Mouse (Mus musculus) v-Abl transformed pro-B cells (cell line): Measurements from ENCODE around the gene Krtap12-1.

Source experiments
- in situ Hi-C, 2 experiments: fragments of 400-800 bp; cut with MboI; formaldehyde crosslinking; loops; one replicate each; pipeline ENCODE4 v1.15.1; 2025; ENCODE audit not compliant: unreplicated experiment in 2 of 2

Krtap12-1 gene

DNA sequence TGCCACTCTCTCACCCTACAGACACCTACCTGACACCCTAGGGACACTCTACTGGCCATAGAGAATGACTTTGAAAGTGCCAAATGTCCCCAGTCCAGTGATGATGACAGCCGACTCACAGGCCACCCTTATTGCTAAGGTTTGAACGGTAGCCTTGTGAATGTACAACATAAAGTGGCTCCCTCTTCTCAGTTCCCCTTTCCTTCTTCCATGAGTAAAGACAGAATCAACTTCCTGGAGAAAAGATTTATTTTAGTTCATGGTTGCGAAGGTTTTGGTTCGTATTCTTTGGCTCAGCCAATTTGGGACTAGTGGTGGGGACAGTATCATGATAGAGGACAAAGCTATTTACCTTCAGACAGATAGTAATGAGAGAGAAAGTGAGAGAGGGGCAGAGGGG lies 18.5 kb downstream of the Krtap12-1 start:
- in situ Hi-C loops, result no loop called here

DNA sequence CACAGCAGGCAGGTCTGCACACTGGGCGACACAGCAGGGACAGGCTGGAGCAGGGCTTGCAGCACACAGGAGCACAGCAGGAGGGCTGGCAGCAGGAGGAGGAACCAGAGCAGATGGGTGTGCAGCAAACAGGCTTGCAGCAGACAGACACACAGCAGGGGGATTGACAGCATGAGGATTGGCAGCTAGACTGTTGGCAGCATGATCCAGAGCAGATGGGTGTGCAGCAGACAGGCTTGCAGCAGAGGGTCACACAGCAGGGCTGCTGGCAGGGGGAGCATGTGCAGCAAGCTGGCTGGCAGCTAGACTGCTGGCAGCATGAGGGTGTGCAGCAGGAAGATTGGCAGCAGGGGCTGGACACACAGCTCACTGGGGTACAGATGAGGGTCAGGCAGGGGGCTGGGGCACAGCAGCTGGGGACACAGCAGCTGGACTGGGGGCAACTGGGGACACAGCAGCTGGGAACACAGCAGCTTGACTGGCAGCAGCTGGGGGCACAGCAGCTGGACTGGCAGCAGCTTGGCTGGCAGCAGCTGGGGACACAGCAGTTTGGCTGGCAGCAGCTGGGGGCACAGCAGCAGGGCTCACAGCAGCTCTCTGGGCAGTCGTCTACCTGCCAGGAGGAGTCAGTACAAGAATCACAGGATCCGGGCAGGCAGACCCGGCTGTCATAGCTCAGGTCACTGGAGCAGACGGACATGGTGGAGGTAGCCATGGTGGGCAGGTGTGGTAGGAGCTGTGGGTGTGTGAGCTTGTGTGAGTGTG lies 21.7 kb downstream of the Krtap12-1 start, which contains the start of gene Gm18596:
Gene Gm18596 (minus strand): TSS at position 715 of the 765 bp plus-strand sequence.
- in situ Hi-C loops, result loop anchor here (10.0 kb wide), 1 partner anchor 107 kb away; no protein-coding TSS in a partner anchor

DNA sequence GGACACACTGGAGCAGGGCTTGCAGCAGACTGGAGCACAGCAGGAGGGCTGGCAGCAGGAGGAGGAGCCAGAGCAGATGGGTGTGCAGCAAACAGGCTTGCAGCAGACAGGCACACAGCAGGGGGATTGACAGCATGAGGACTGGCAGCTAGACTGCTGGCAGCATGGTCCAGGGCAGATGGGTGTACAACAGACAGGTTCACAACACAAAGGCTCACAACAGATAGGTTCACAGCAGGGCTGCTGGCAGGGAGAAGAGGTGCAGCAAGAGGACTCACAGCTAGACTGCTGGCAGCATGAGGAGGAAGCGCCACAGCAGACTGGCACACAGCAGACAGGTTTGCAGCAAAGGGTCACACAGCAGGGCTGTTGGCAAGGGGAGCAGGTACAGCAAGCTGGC lies 30.3 kb downstream of the Krtap12-1 start:
- in situ Hi-C loops, result loop anchor here in 1 of 2 experiments (10.0 kb wide), 1 partner anchor 236 kb away; the partner anchor contains the start of gene Fam207a

DNA sequence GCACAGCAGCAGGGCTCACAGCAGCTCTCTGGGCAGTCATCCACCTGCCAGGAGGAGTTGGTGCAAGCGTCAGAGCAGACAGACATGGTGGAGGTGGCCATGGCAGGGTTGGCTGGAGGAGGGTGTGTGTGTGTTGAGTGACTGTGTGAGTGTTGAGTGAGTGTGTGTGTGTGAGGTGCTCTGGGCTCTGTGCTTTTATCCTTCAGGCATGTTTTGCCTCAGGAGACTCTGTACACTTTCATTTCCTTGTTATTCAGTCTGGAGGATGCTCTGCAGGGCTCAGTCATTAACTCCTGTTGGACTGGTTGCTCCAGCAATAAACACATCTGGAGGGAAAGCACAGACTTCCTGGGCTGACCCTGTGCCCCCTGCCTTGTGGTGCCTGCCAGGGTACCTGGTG lies 30.9 kb downstream of the Krtap12-1 start, which contains the start of gene Gm9736:
Gene Gm9736 (minus strand): TSS at position 101 of the 400 bp plus-strand sequence.
- in situ Hi-C loops, result loop anchor here in 1 of 2 experiments (10.0 kb wide), 1 partner anchor 236 kb away; the partner anchor contains the start of gene Fam207a

DNA sequence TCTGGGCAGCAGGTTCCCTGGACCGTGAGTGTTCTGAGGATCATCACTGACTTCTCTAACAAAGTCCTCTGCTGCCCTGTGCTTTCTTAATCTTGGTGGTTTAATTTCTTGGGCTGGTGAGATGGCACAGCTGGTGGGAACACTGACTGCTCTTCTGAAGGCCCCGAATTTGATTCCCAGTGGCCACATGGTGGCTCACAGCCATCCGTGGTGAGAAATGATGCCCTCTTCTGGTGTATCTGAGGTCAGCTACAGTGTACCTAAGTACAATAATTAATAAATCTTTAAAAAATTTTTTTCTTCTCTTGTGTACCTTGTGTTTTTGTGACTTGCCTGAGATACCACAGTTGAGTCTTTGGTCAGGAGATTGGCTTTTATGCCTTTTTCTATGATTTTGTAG lies 31.9 kb downstream of the Krtap12-1 start:
- in situ Hi-C loops, result loop anchor here in 1 of 2 experiments (10.0 kb wide), 1 partner anchor 238 kb away; the partner anchor contains the start of gene Fam207a

DNA sequence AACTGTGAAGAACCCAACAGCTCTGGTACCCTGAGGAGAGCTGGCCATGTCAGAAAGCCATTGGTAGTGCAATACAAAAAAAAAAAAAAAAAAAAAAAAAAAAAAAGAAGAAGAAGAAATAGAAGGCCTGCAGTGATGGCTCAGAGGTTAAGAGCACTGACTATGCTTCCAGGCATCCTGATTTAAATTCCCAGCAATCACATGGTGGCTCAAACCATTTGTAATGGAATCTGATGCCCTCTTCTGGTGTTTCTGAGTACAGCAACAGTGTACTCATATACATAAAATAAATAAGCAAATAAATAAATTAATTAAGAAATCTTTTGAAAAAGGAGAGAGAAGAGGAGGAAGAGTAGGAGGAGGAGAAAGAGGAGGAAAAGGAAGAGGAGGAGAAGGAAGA lies 33.0 kb downstream of the Krtap12-1 start:
- in situ Hi-C loops, result loop anchor here in 1 of 2 experiments (10.0 kb wide), 1 partner anchor 239 kb away; the partner anchor contains the start of gene Fam207a

DNA sequence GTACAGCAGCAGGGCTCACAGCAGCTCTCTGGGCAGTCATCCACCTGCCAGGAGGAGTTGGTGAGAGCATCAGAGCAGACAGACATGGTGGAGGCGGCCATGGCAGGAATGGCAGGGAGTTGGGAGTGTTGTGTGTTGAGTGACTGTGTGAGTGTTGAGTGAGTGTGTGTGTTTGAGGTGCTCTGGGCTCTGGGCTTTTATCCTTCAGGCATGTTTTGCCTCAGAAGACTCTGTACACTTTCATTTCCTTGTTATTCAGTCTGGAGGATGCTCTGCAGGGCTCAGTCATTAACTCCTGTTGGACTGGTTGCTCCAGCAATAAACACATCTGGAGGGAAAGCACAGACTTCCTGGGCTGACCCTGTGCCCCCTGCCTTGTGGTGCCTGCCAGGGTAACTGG lies 39.2 kb downstream of the Krtap12-1 start, which contains the start of gene Gm3233:
Gene Gm3233 (minus strand): TSS at position 101 of the 400 bp plus-strand sequence.
- in situ Hi-C loops, result loop anchor here in 1 of 2 experiments (10.0 kb wide), 1 partner anchor 245 kb away; the partner anchor contains the start of gene Fam207a

DNA sequence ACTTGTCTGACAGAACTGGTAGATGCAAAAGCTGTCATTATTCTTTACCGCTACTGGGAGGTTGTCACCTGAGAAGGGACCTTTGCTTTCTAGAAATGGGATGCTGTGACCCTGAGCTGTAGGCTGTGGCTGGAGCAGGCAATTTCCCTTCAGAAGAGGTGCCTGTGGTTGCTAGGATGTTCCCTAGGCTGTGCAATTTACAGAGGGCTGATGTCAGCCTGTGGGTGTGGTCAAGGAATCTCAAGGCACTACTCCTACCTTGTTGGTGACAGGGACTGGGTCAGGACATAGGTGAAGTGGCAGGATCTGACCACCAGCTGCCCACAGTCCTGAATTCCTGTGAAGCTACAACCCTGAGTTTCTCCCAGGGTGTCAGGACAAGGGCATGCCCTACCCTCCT lies 49.3 kb downstream of the Krtap12-1 start:
- in situ Hi-C loops, result no loop called here
